Mouse (Mus musculus) midbrain, embryonic 15.5 days (tissue): ENCODE measurements around the gene Nr2c2. TPM values are rescaled to one million over a fixed set of nuclear protein-coding genes. Genes with fewer than 3 reads are reported as not detected.

Experiments used
- ATAC-seq: fragments of 200-750 bp; cut with Nextera tagmentation; replicated peaks from 2 replicates; pipeline ENCODE4 v1.8.0; 2017; ENCODE audit warnings: moderate TSS enrichment
- H3K27ac ChIP-seq: fragments of 300-500 bp; sonication (generic); 2 replicates; pipeline ENCODE4 v1.5.1; 2015; ENCODE audit warnings: mild to moderate bottlenecking, inconsistent platforms
- H3K27me3 ChIP-seq: fragments of 300-500 bp; sonication (generic); replicated peaks from 2 replicates; pipeline ENCODE4 v1.6.1; 2015; ENCODE audit warnings: inconsistent platforms
- H3K36me3 ChIP-seq: fragments of 300-500 bp; sonication (generic); replicated peaks from 2 replicates; pipeline ENCODE4 v1.6.1; 2015; ENCODE audit warnings: inconsistent platforms
- H3K4me1 ChIP-seq: fragments of 300-500 bp; sonication (generic); 2 replicates; pipeline ENCODE4 v1.6.1; 2015; ENCODE audit warnings: inconsistent platforms
- H3K4me2 ChIP-seq: fragments of 300-500 bp; sonication (generic); 2 replicates; pipeline ENCODE4 v1.6.1; 2015; ENCODE audit warnings: inconsistent platforms, mild to moderate bottlenecking, moderate library complexity
- H3K4me3 ChIP-seq: fragments of 300-500 bp; sonication (generic); 2 replicates; pipeline ENCODE4 v1.5.1; 2015; ENCODE audit warnings: mild to moderate bottlenecking, inconsistent platforms
- H3K9ac ChIP-seq: fragments of 300-500 bp; sonication (generic); 2 replicates; pipeline ENCODE4 v1.6.1; 2015; ENCODE audit warnings: mild to moderate bottlenecking, inconsistent platforms
- H3K9me3 ChIP-seq: fragments of 300-500 bp; sonication (generic); 2 replicates; pipeline ENCODE4 v1.6.1; 2016; ENCODE audit warnings: inconsistent platforms
- WGBS: fragments of 180-500 bp; shearing (Covaris S2); methylation state at CpG from one replicate; pipeline ENCODE4 v1.1.7; 2015; ENCODE audit warnings: mixed read lengths; 5-methylcytosine and 5-hydroxymethylcytosine counted together
- polyA plus RNA-seq: library from polyadenylated mRNA; unstranded; fragments of >200 nt; fragmentation: Nextera tagmentation; extraction: Ambion mirVana; gene quantifications from 2 replicates; pipeline ENCODE4 v1.2.1, GENCODE M21; 2015

Gene Nr2c2
- polyA plus RNA-seq, result 40.4 and 40.8 TPM in 2 replicates

GRCm38 (mm10) chr6:92091130-92091591 lies at the start of gene Nr2c2:
Gene Nr2c2, plus strand, starts transcription at chr6:92091390.
- ATAC-seq, result peak; percentile 74
- peak within 1 kb of the TSS; percentile 98 for H3K4me3 ChIP-seq
- no peaks in the 10 kb centered on the region for H3K36me3 ChIP-seq
- H3K9ac ChIP-seq, result peak within 1 kb of the TSS; percentile 99
- no peaks in the 10 kb centered on the region for H3K9me3 ChIP-seq
- H3K27ac ChIP-seq, result peak within 1 kb of the TSS; percentile 99
- H3K27me3 ChIP-seq, result no peaks in the 10 kb centered on the region
- peaks cover 34% of the 10 kb centered on the region for H3K4me1 ChIP-seq
- H3K4me2 ChIP-seq, result peak within 1 kb of the TSS; percentile 60
- WGBS, result 0% methylated on average over 40 of the region's 58 CpGs

GRCm38 (mm10) chr6:92042055-92042454 lies 49.1 kb upstream of the Nr2c2 start:
- Histone ChIP-seq H3K27me3 (no peaks in the 10 kb centered on the region), H3K4me3 (no peak overlapping the region), H3K36me3 (no peaks in the 10 kb centered on the region), H3K27ac (no peak overlapping the region), H3K4me2 (no peak overlapping the region), H3K9ac (no peak overlapping the region), H3K4me1 (no peaks in the 10 kb centered on the region), H3K9me3 (no peaks in the 10 kb centered on the region)
- 92% methylated on average over 4 of the region's 4 CpGs for WGBS
- no peak for ATAC-seq

GRCm38 (mm10) chr6:92042850-92043249 lies 48.3 kb upstream of the Nr2c2 start:
- H3K27me3 ChIP-seq, result no peaks in the 10 kb centered on the region
- H3K9me3 ChIP-seq, result no peaks in the 10 kb centered on the region
- no peak overlapping the region for H3K9ac ChIP-seq
- 83% methylated on average over 1 of the region's 1 CpGs for WGBS
- H3K27ac ChIP-seq, result no peak overlapping the region
- no peaks in the 10 kb centered on the region for H3K36me3 ChIP-seq
- no peaks in the 10 kb centered on the region for H3K4me1 ChIP-seq
- no peak for ATAC-seq
- no peak overlapping the region for H3K4me2 ChIP-seq
- no peak overlapping the region for H3K4me3 ChIP-seq

- Histone ChIP-seq H3K4me2 (no peak overlapping the region), H3K9ac (no peak overlapping the region), H3K27me3 (no peaks in the 10 kb centered on the region), H3K9me3 (no peaks in the 10 kb centered on the region), H3K4me3 (no peak overlapping the region), H3K36me3 (no peaks in the 10 kb centered on the region), H3K27ac (no peak overlapping the region), H3K4me1 (no peaks in the 10 kb centered on the region)
- 51% methylated on average over 2 of the region's 2 CpGs for WGBS
- ATAC-seq, result no peak
These were observed 33.4 kb upstream of the Nr2c2 start for GRCm38 (mm10) chr6:92057768-92058167.

GRCm38 (mm10) chr6:92061725-92062124 lies 29.5 kb upstream of the Nr2c2 start:
- no peak overlapping the region for H3K4me2 ChIP-seq
- 51% methylated on average over 5 of the region's 5 CpGs for WGBS
- H3K27ac ChIP-seq, result no peak overlapping the region
- ATAC-seq, result no peak
- H3K27me3 ChIP-seq, result no peaks in the 10 kb centered on the region
- no peak overlapping the region for H3K4me3 ChIP-seq
- no peaks in the 10 kb centered on the region for H3K36me3 ChIP-seq
- no peak overlapping the region for H3K9ac ChIP-seq
- no peaks in the 10 kb centered on the region for H3K9me3 ChIP-seq
- no peaks in the 10 kb centered on the region for H3K4me1 ChIP-seq

GRCm38 (mm10) chr6:92063452-92063851 lies 27.7 kb upstream of the Nr2c2 start:
- no peak overlapping the region for H3K27ac ChIP-seq
- H3K36me3 ChIP-seq, result no peaks in the 10 kb centered on the region
- H3K4me2 ChIP-seq, result no peak overlapping the region
- ATAC-seq, result no peak
- no peaks in the 10 kb centered on the region for H3K27me3 ChIP-seq
- no peaks in the 10 kb centered on the region for H3K9me3 ChIP-seq
- whole genome bisulfite sequencing, result 93% methylated on average over 2 of the region's 2 CpGs
- H3K4me3 ChIP-seq, result no peak overlapping the region
- H3K4me1 ChIP-seq, result peaks cover 2% of the 10 kb centered on the region; the same call in 1 of the 2 replicates
- no peak overlapping the region for H3K9ac ChIP-seq

GRCm38 (mm10) chr6:92064101-92064500 lies 27.1 kb upstream of the Nr2c2 start:
- no peaks in the 10 kb centered on the region for H3K36me3 ChIP-seq
- no peaks in the 10 kb centered on the region for H3K27me3 ChIP-seq
- no peak overlapping the region for H3K4me2 ChIP-seq
- no peak overlapping the region for H3K27ac ChIP-seq
- H3K4me1 ChIP-seq, result peaks cover 2% of the 10 kb centered on the region; the same call in 1 of the 2 replicates
- H3K9ac ChIP-seq, result no peak overlapping the region
- H3K4me3 ChIP-seq, result no peak overlapping the region
- no peaks in the 10 kb centered on the region for H3K9me3 ChIP-seq
- ATAC-seq, result no peak
- WGBS, result 76% methylated on average over 10 of the region's 10 CpGs

- Histone ChIP-seq H3K27ac (no peak overlapping the region), H3K27me3 (no peaks in the 10 kb centered on the region), H3K36me3 (no peaks in the 10 kb centered on the region), H3K4me1 (peaks cover 2% of the 10 kb centered on the region; the same call in 1 of the 2 replicates), H3K9me3 (no peaks in the 10 kb centered on the region), H3K9ac (no peak overlapping the region), H3K4me3 (no peak overlapping the region), H3K4me2 (no peak overlapping the region)
- no peak for ATAC-seq
- WGBS, result 52% methylated on average over 12 of the region's 12 CpGs
These were observed 25.3 kb upstream of the Nr2c2 start for GRCm38 (mm10) chr6:92065721-92066496.

GRCm38 (mm10) chr6:92067146-92067790 lies 23.9 kb upstream of the Nr2c2 start:
- WGBS, result 33% methylated on average over 16 of the region's 16 CpGs
- ATAC-seq, result peak; percentile 91
- H3K9ac ChIP-seq, result no peak overlapping the region
- peaks cover 2% of the 10 kb centered on the region; the same call in 1 of the 2 replicates for H3K4me1 ChIP-seq
- no peak overlapping the region for H3K4me3 ChIP-seq
- H3K27ac ChIP-seq, result no peak overlapping the region
- no peaks in the 10 kb centered on the region for H3K9me3 ChIP-seq
- H3K27me3 ChIP-seq, result no peaks in the 10 kb centered on the region
- no peaks in the 10 kb centered on the region for H3K36me3 ChIP-seq
- H3K4me2 ChIP-seq, result no peak overlapping the region

GRCm38 (mm10) chr6:92071121-92071839 lies 19.9 kb upstream of the Nr2c2 start:
- peaks cover 2% of the 10 kb centered on the region; the same call in 1 of the 2 replicates for H3K4me1 ChIP-seq
- H3K4me2 ChIP-seq, result no peak overlapping the region
- H3K27ac ChIP-seq, result no peak overlapping the region
- H3K9ac ChIP-seq, result no peak overlapping the region
- no peaks in the 10 kb centered on the region for H3K27me3 ChIP-seq
- H3K4me3 ChIP-seq, result no peak overlapping the region
- H3K9me3 ChIP-seq, result no peaks in the 10 kb centered on the region
- no peaks in the 10 kb centered on the region for H3K36me3 ChIP-seq
- no peak for ATAC-seq
- 49% methylated on average over 15 of the region's 15 CpGs for WGBS

- Histone ChIP-seq H3K36me3 (no peaks in the 10 kb centered on the region), H3K9me3 (no peaks in the 10 kb centered on the region), H3K27me3 (no peaks in the 10 kb centered on the region), H3K4me2 (no peak overlapping the region), H3K27ac (no peak overlapping the region), H3K9ac (no peak overlapping the region), H3K4me1 (no peaks in the 10 kb centered on the region), H3K4me3 (no peak overlapping the region)
- ATAC-seq, result no peak
- WGBS, result 88% methylated on average over 2 of the region's 2 CpGs
These were observed 10.5 kb upstream of the Nr2c2 start for GRCm38 (mm10) chr6:92080730-92081129.

GRCm38 (mm10) chr6:92082756-92083155 lies 8.4 kb upstream of the Nr2c2 start:
- Histone ChIP-seq H3K9ac (no peak overlapping the region), H3K4me1 (no peaks in the 10 kb centered on the region), H3K27me3 (no peaks in the 10 kb centered on the region), H3K4me3 (no peak overlapping the region), H3K27ac (no peak overlapping the region), H3K4me2 (no peak overlapping the region), H3K36me3 (no peaks in the 10 kb centered on the region), H3K9me3 (no peaks in the 10 kb centered on the region)
- WGBS, result 84% methylated on average over 4 of the region's 4 CpGs
- ATAC-seq, result no peak
